Mouse (Mus musculus) MEL (cell line): Measurements from ENCODE around the gene Cfap100. TPM values are rescaled to one million over a fixed set of nuclear protein-coding genes. Genes with fewer than 3 reads are reported as not detected.

ENCODE experiments used
- DNase-seq: peaks from one replicate; pipeline ENCODE4 v3.0.0; 2011; ENCODE audit warnings: low read depth, low spot score
- H3K27ac ChIP-seq: 2 replicates; pipeline ENCODE4 v1.5.1; 2012; ENCODE audit warnings: low read depth, mild to moderate bottlenecking, control low read depth, low read length, moderate library complexity; ENCODE audit not compliant: control insufficient read depth
- H3K27me3 ChIP-seq, 2 experiments: fragments of 150-350 bp in 1 of 2; sonication (generic) in 1 of 2; 2 replicates each; pipeline ENCODE4 v1.6.1; 2012; ENCODE audit warnings: low read length in 2 of 2, mild to moderate bottlenecking in 2 of 2, improper control_type of control experiment in 1 of 2, moderate library complexity in 1 of 2; ENCODE audit not compliant: insufficient read depth in 2 of 2, control insufficient read depth in 1 of 2
- H3K36me3 ChIP-seq, 2 experiments: 2 replicates each; pipeline ENCODE4 v1.6.1; 2012 to 2014; ENCODE audit warnings: low read length in 2 of 2, improper control_type of control experiment in 1 of 2, inconsistent platforms in 1 of 2, mild to moderate bottlenecking in 1 of 2; ENCODE audit not compliant: insufficient read depth in 2 of 2, control insufficient read depth in 1 of 2
- H3K4me1 ChIP-seq, 2 experiments: fragments of 150-350 bp in 1 of 2; sonication (generic) in 1 of 2; 2 replicates each; pipeline ENCODE4 v1.6.1; 2012; ENCODE audit warnings: low read length in 2 of 2, improper control_type of control experiment in 1 of 2, mild to moderate bottlenecking in 1 of 2; ENCODE audit not compliant: insufficient read depth in 2 of 2, control insufficient read depth in 1 of 2
- H3K4me3 ChIP-seq, 2 experiments: fragments of 150-350 bp in 1 of 2; sonication (generic) in 1 of 2; 2 replicates each; pipeline ENCODE4 v1.5.1; 2012; ENCODE audit warnings: low read depth in 2 of 2, low read length in 2 of 2, mild to moderate bottlenecking in 2 of 2, moderate library complexity in 2 of 2, control low read depth in 1 of 2, improper control_type of control experiment in 1 of 2; ENCODE audit not compliant: control insufficient read depth in 1 of 2, insufficient read depth in 1 of 2
- H3K79me2 ChIP-seq: 2 replicates; pipeline ENCODE4 v1.6.1; 2012; ENCODE audit warnings: mild to moderate bottlenecking, low read length, moderate library complexity; ENCODE audit not compliant: control insufficient read depth, poor library complexity, insufficient read depth
- H3K9ac ChIP-seq: 2 replicates; pipeline ENCODE4 v1.6.1; 2012; ENCODE audit warnings: low read depth, mild to moderate bottlenecking, control low read depth, low read length, moderate library complexity; ENCODE audit not compliant: control insufficient read depth, poor library complexity, severe bottlenecking
- H3K9me3 ChIP-seq: fragments of 150-350 bp; sonication (generic); replicated peaks from 2 replicates; pipeline ENCODE4 v1.6.1; 2012; ENCODE audit warnings: mild to moderate bottlenecking, low read length, improper control_type of control experiment, moderate library complexity; ENCODE audit not compliant: insufficient read depth
- CHD1 ChIP-seq: IDR thresholded peaks from 2 replicates; pipeline ENCODE4 v1.6.1; 2012; ENCODE audit warnings: low read depth, mild to moderate bottlenecking, inconsistent platforms, low read length, improper control_type of control experiment
- CHD2 ChIP-seq: IDR thresholded peaks from 2 replicates; pipeline ENCODE4 v1.6.1; 2011; ENCODE audit warnings: low read length, improper control_type of control experiment
- ELF1 ChIP-seq: IDR thresholded peaks from 2 replicates; pipeline ENCODE4 v1.6.1; 2014; ENCODE audit warnings: low read depth, mild to moderate bottlenecking, inconsistent platforms, low read length, improper control_type of control experiment, moderate library complexity
- GATA1 ChIP-seq: IDR thresholded peaks from 2 replicates; pipeline ENCODE4 v1.6.1; 2011; ENCODE audit warnings: low read depth, low read length, improper control_type of control experiment
- JUND ChIP-seq: IDR thresholded peaks from 2 replicates; pipeline ENCODE4 v1.6.1; 2011; ENCODE audit warnings: low read depth, mild to moderate bottlenecking, improper control_type of control experiment, low read length
- KAT2A ChIP-seq: conservative IDR thresholded peaks from 2 replicates; pipeline ENCODE4 v1.6.1; 2012; ENCODE audit warnings: low read depth, low read length, improper control_type of control experiment, inconsistent platforms
- MAZ ChIP-seq: IDR thresholded peaks from 2 replicates; pipeline ENCODE4 v1.6.1; 2012; ENCODE audit warnings: low read depth, mild to moderate bottlenecking, inconsistent platforms, low read length, improper control_type of control experiment
- MXI1 ChIP-seq: IDR thresholded peaks from 2 replicates; pipeline ENCODE4 v1.6.1; 2011; ENCODE audit warnings: mild to moderate bottlenecking, low read depth, low read length, improper control_type of control experiment
- MYC ChIP-seq: IDR thresholded peaks from 2 replicates; pipeline ENCODE4 v1.6.1; 2011; ENCODE audit warnings: low read depth, mild to moderate bottlenecking, low read length, improper control_type of control experiment, moderate library complexity
- NELFE ChIP-seq: IDR thresholded peaks from 2 replicates; pipeline ENCODE4 v1.6.1; 2011; ENCODE audit warnings: low read depth, low read length, improper control_type of control experiment
- NRF1 ChIP-seq: IDR thresholded peaks from 2 replicates; pipeline ENCODE4 v1.6.1; 2014; ENCODE audit warnings: low read depth, mild to moderate bottlenecking, inconsistent platforms, low read length, improper control_type of control experiment, moderate library complexity; ENCODE audit not compliant: poor library complexity, insufficient read depth, severe bottlenecking
- POLR2A ChIP-seq, 2 experiments: IDR thresholded peaks; 2 replicates each; pipeline ENCODE4 v1.6.1; 2011 to 2012; ENCODE audit warnings: low read length in 2 of 2, mild to moderate bottlenecking in 2 of 2, control low read depth in 1 of 2, improper control_type of control experiment in 1 of 2, low read depth in 1 of 2, moderate library complexity in 1 of 2; ENCODE audit not compliant: control insufficient read depth in 1 of 2, insufficient read depth in 1 of 2, poor library complexity in 1 of 2
- POLR2AphosphoS2 ChIP-seq: IDR thresholded peaks from 2 replicates; pipeline ENCODE4 v1.6.1; 2011; ENCODE audit warnings: low read length, improper control_type of control experiment
- RAD21 ChIP-seq: IDR thresholded peaks from 2 replicates; pipeline ENCODE4 v1.6.1; 2011; ENCODE audit warnings: mild to moderate bottlenecking, low read depth, low read length, improper control_type of control experiment
- RCOR1 ChIP-seq: IDR thresholded peaks from 2 replicates; pipeline ENCODE4 v1.6.1; 2012; ENCODE audit warnings: low read depth, mild to moderate bottlenecking, inconsistent platforms, low read length, improper control_type of control experiment
- SIN3A ChIP-seq: IDR thresholded peaks from 2 replicates; pipeline ENCODE4 v1.6.1; 2012; ENCODE audit warnings: low read length, improper control_type of control experiment, inconsistent platforms
- SMC3 ChIP-seq: IDR thresholded peaks from 2 replicates; pipeline ENCODE4 v1.6.1; 2011; ENCODE audit warnings: low read depth, low read length, improper control_type of control experiment
- TBP ChIP-seq: IDR thresholded peaks from 2 replicates; pipeline ENCODE4 v1.8.0; 2011; ENCODE audit warnings: low read depth, low read length, improper control_type of control experiment
- TCF12 ChIP-seq: IDR thresholded peaks from 2 replicates; pipeline ENCODE4 v1.6.1; 2014; ENCODE audit warnings: low read depth, mild to moderate bottlenecking, inconsistent platforms, low read length, improper control_type of control experiment, moderate library complexity
- USF1 ChIP-seq: IDR thresholded peaks from 2 replicates; pipeline ENCODE4 v1.6.1; 2014; ENCODE audit warnings: low read depth, mild to moderate bottlenecking, inconsistent platforms, low read length, improper control_type of control experiment, moderate library complexity
- USF2 ChIP-seq, 2 experiments: IDR thresholded peaks; 2 replicates each; pipeline ENCODE4 v1.6.1; 2011 to 2012; ENCODE audit warnings: improper control_type of control experiment in 2 of 2, low read length in 2 of 2, borderline replicate concordance in 1 of 2, inconsistent platforms in 1 of 2, low read depth in 1 of 2, mild to moderate bottlenecking in 1 of 2; ENCODE audit not compliant: insufficient read depth in 1 of 2
- ZC3H11A ChIP-seq: IDR thresholded peaks from 2 replicates; pipeline ENCODE4 v1.6.1; 2012; ENCODE audit warnings: low read depth, mild to moderate bottlenecking, inconsistent platforms, low read length, improper control_type of control experiment
- ZNF384 ChIP-seq: IDR thresholded peaks from 2 replicates; pipeline ENCODE4 v1.6.1; 2012; ENCODE audit warnings: low read depth, mild to moderate bottlenecking, inconsistent platforms, low read length, improper control_type of control experiment
- polyA plus RNA-seq, 2 experiments: library from polyadenylated mRNA; stranded (reverse) in 1 of 2; unstranded in 1 of 2; fragments of >175 nt in 1 of 2; fragments of >200 nt in 1 of 2; gene quantifications; 2 replicates each; pipeline versions ENCODE4 v1.2.1 to v1.2.4; 2012; ENCODE audit warnings: low replicate concordance in 2 of 2, low read depth in 1 of 2; ENCODE audit not compliant: insufficient read length in 2 of 2, insufficient read depth in 1 of 2, missing spikeins in 1 of 2
- total RNA-seq: library from RNA; depleted of rRNA; stranded (reverse); fragments of 300-350 nt; gene quantifications from 2 replicates; pipeline ENCODE4 v1.2.3, GENCODE M21; 2012

Cfap100 gene
- total and polyA plus RNA-seq, 3 experiments = 0.19 TPM; not detected in 2

GRCm38 (mm10) chr6:90426003-90426402 lies 2.6 kb downstream of the Cfap100 start:
- Histone ChIP-seq H3K4me1 (0 out of 4 replicates have a peak, but pooled peaks cover 0 to 2% of the 10 kb centered on the region in 2 experiments), H3K36me3 (no peaks in the 10 kb centered on the region), H3K9me3 (no peaks in the 10 kb centered on the region), H3K27ac (no peak overlapping the region), H3K4me3 (no peak overlapping the region), H3K79me2 (no peaks in the 10 kb centered on the region), H3K27me3 (no peaks in the 10 kb centered on the region), H3K9ac (no peak overlapping the region)
- DNase-seq = no peak
- TF ChIP-seq CHD2 (no peak), MYC (no peak), MXI1 (no peak), KAT2A (no peak), SMC3 (no peak), ZNF384 (no peak), NRF1 (no peak), POLR2AphosphoS2 (no peak)

GRCm38 (mm10) chr6:90425361-90425760 lies 3.2 kb downstream of the Cfap100 start:
- Histone ChIP-seq H3K4me1 (0 out of 4 replicates have a peak, but pooled peaks cover 0 to 2% of the 10 kb centered on the region in 2 experiments), H3K27ac (no peak overlapping the region), H3K36me3 (no peaks in the 10 kb centered on the region), H3K4me3 (no peak overlapping the region), H3K27me3 (no peaks in the 10 kb centered on the region), H3K79me2 (no peaks in the 10 kb centered on the region), H3K9ac (no peak overlapping the region), H3K9me3 (no peaks in the 10 kb centered on the region)
- TF ChIP-seq KAT2A = no peak
- no peak for TF ChIP-seq USF2 (IDR thresholded peaks at IDR 0.05; ENCODE audit: borderline replicate concordance in 1 of 2, insufficient read depth in 1 of 2, low read depth in 1 of 2, low read length in 2 of 2)
- no peak for TF ChIP-seq ELF1
- TF ChIP-seq SIN3A = no peak
- TF ChIP-seq JUND = no peak
- no peak for TF ChIP-seq POLR2A (IDR thresholded peaks at IDR 0.05; ENCODE audit: control insufficient read depth in 1 of 2, insufficient read depth in 1 of 2, low read depth in 1 of 2, low read length in 2 of 2, poor library complexity in 1 of 2)
- no peak for TF ChIP-seq CHD1
- TF ChIP-seq GATA1 = no peak
- TF ChIP-seq POLR2AphosphoS2 = no peak
- TF ChIP-seq RCOR1 = no peak
- TF ChIP-seq USF1 = no peak
- no peak for TF ChIP-seq ZC3H11A
- no peak for TF ChIP-seq TBP
- no peak for TF ChIP-seq TCF12
- TF ChIP-seq MAZ = no peak
- no peak for TF ChIP-seq RAD21
- no peak for TF ChIP-seq ZNF384
- TF ChIP-seq NELFE = no peak
- DNase-seq = no peak
